Mouse (Mus musculus): ENCODE data around the gene Fam83b. TPM values are rescaled to one million over a fixed set of nuclear protein-coding genes. Genes with fewer than 3 reads are reported as not detected.
A peak's percentile ranks its signal among the peaks of the same experiment; 100 is the strongest.

The Fam83b gene
- total RNA-seq (2021) = under 1 TPM; 0.21 to 0.31 TPM
- long read RNA-seq = 0 reads

DNA sequence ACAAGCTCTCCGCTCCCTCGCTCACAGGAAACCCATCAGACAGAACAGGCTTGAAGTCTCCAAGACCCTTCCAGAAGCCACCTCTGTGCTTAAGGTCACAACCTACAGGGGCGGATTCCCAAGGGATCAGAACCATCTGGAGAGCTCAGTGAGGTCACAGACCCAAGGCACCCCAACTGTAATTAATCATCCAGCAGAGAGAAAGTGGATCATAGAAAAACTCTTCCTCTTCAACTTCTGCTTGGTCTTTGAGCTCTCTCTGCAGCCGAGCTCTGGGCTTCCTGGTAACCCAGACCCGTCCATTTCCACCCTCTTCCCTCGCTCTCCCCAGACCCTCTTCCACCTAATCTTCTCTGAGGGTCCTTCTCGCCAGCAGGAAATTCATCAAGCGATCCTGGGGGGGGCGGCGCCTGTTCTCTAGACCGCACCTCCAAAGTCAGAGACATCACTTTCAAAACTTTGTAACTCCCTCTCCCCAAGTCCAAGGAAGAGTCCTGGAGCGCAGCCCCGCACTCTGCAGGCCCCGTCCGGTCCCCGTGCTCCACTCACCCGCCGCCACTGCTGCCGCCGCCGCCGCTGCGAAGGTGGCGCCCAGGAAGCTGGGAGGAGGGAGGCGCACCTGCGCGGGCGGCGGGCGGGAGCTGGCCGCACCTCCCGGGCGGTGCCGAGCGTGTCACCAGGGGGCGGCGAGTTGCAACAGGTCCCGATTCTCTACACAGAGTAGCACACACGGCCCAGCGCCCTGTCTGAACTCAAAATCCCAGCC lies at the start of gene Fam83b:
TSS of gene Fam83b (minus strand) at position 602 of the 766 bp plus-strand sequence.
- DNase-seq (ENCODE audit: low spot score in 2 of 2) = peak in 1 of 2 experiments; percentile 12

DNA sequence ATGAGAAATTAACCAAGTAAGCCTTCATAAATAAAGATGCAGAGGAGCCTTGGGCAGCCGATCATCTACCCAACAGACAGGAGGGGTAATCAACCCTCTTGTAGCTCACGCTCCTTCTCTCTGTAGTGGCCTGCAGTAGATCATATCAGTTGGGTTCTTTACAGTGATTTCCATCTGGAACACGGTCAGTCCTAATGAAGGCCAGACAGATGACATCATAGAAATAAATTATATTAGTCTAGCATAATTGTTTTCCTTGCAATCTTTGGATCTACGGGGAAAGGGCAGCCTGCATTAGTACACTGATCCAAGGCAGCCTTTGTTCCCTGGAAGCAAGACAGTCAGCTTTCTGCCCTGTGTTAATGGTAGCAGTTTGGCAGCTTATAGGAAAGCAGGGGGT lies 47.2 kb upstream of the Fam83b start:
- DNase-seq (ENCODE audit: low spot score in 2 of 2) = no peak

DNA sequence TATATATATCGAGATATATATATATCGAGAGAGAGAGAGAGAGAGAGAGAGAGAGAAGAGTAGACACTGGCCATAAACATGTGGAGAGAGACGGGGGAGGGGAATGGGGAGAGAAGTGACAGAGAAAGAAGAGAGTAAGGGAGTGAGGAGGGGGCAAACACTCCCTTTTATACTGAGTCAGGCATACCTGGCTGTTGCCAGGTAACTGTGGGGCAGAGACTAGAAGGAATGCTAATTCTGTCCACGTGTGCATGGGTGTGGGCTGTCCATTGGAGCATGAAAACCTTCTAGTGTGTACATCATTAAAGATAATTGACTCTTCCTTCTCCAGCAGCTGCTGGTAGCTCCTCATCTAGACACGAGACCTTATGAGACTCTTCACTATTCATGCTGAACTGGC lies 36.8 kb upstream of the Fam83b start:
- no peak for DNase-seq (ENCODE audit: low spot score in 2 of 2)

DNA sequence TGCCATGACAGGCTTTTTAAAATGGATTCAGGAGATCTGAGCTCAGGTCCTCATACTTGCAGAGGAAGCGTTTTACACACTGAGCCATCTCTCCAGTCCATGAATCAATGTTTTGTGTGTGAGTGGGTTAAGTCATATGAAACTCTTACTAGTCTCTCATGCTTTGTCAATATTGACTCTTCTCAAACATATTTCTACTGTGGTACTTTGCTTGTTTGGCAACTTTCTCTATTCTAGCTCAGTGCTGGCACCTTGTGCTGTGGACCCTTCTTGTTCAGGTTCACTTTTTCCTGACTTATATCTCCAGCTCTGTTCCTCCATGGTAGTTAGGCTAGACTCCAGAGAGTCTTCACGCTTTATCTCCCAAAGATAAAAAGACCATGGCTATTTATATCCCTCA lies 36.0 kb upstream of the Fam83b start:
- no peak for DNase-seq (ENCODE audit: low spot score in 2 of 2)

DNA sequence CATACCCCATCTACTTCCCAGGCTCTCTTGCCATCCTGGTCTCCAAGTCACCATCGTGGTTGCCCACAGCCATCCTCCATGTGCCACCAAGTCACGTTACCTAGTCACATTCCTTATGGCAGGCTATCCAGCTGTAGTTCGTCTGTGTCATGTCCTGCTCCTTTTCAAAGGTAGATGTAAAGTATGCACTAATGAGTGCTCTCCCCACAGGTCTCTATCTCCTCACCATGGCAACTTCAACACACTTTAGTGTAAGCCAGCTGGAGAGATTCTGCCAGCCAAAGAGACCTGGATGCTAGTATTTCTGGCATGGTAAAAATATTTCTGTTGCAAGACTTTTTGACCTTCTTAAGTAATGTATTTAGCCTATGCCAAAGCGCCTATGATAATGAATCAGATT lies 30.5 kb upstream of the Fam83b start:
- no peak for DNase-seq (ENCODE audit: low spot score in 2 of 2)

DNA sequence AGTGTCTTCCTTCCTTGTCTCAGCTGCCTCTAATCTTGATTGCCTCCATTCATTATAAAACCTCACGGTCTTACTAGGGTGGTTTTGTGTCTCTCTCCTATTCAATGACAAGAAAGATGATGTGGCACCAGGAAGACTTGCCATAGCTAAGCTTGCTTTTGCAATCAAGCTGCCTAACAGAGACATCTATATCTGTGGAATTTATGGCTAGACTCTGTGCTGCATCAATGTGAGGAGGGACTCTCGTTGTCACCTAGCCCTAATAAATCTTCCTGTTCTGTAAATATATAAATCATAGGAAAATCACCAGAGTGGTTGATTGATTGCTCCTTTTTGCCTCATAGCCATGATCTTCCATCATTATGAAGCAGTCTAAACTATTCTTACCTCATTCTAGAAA lies 26.9 kb upstream of the Fam83b start:
- DNase-seq (ENCODE audit: low spot score in 2 of 2) = no peak

DNA sequence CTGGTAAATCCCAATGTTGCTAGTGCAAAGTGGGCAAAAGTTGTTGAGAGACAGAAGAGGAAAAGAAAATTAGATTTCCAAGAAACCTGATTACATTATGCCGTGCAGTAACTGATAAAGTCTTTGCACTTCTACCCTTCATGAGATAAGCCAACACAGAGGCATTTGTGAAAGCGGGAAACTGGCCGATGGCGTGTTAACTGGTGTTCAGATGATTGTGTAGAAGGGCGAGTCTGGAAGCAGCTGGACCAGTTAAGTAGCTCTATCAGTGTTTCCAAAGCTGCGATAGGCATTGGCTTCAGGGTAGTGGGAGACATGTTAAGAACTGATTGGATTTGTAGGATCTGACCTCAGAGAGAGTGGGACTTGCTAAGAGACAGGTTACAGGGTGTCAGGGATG lies 17.0 kb upstream of the Fam83b start:
- DNase-seq (ENCODE audit: low spot score in 2 of 2) = no peak

DNA sequence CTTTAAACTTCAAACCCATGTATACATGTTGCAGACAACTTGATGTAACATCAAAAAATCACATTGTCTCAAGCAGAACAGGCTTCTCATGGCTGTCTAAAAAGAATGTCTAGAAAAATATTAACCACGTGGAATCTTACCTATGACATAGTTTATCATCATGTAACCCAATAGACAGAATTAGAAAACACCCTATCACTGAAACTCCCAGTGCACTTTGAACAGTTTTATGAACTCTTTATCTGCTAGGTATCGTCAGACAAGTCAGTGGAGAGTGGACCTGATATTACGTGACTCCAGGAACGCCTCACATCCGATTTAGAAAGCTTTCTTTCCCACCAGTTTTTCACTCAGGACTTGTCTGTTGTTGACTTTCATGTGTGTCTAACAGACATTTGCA lies 15.1 kb upstream of the Fam83b start:
- no peak for DNase-seq (ENCODE audit: low spot score in 2 of 2)

DNA sequence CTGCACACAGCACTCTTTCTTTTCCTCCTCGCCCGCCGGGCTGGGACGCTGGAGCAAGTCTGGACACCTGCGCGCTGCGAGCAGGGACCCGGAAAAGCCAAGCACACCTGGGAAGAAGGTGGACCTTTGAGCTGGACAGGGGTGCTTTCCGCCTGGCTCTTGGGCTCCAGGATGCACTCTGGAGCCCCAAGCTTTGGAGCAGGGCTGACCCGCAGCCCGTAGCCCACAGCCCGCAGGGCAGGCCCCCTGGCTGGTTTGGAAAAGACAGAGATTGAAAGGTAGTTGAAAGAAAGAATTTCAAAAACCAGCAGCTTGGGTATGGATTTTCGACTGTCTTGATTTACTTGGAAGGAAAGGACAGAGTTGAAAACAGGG lies 352 bp upstream of the Fam83b start:
- DNase-seq (ENCODE audit: low spot score in 2 of 2) = no peak

DNA sequence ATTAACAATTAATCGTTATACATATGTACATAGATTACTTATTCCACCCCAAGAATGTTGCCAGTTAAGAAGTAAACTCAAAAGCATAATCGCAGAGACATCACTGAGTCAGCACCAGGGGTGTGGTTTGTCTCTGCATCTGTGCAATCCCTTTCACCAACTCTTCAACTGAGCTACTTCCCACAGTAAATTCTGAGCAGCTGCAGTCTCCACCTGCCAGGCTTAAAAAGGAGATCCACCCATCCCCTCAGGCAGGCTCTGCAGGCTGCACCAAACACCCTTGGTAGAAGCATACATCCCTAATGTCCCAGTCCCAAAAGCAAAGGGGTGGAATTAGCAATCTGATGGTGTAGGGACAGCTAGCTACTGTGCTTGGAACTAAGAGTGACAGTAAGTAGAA lies 1.3 kb downstream of the Fam83b start:
- no peak for DNase-seq (ENCODE audit: low spot score in 2 of 2)

DNA sequence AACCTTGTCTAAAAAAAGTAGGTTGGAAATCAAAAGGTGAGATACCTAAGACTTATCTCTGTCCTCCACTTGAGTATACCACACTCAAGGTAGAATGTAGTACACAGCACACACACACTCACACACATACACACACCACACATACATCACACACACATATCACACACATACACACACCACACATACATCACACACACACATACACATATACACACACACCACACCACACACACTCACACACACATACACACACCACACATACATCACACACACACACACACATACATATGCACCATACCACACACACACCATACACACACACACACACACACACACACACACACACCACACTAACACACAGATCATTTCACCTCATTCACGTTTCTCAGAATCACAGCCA lies 2.8 kb downstream of the Fam83b start:
- no peak for DNase-seq (ENCODE audit: low spot score in 2 of 2)

DNA sequence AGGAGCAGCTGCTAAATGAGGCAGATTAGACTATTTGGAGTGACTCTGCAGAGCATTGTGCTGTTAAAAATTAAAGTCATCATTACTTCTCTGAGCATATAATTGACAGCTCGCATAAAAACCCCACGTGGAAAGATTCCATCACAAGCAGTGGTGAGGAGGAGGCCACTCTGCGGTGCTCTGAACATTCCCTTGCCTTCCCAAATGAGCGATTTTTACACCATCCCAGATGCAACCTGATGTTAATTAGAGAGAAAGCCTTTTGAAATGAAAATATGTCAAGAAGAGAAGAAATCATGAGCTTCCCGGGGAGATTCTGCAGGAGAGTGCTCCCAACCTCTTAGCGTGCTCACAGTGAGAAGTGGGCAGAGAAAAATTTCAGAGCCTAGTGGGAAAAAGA lies 4.1 kb downstream of the Fam83b start:
- peak in 1 of 2 experiments; percentile 13 for DNase-seq (ENCODE audit: low spot score in 2 of 2)

DNA sequence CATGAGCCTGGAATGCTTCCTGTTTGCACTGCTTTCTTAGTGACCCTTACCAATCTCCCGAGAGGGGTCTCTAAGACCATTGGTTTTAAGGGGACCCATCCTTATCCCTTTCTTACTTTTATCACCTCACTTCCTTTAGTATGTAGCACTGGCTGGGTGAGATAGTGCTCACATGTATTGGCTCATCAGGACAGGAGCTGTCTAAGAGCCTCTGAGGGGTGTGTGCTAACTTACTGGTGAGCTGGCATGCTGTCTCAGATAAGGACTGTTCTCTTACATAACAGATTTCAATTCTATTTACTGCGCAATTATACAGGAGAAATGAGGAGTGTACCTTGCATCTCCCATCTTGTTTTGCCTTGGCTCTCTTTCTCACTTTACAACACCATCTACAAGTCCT lies 7.7 kb downstream of the Fam83b start:
- no peak for DNase-seq (ENCODE audit: low spot score in 2 of 2)

DNA sequence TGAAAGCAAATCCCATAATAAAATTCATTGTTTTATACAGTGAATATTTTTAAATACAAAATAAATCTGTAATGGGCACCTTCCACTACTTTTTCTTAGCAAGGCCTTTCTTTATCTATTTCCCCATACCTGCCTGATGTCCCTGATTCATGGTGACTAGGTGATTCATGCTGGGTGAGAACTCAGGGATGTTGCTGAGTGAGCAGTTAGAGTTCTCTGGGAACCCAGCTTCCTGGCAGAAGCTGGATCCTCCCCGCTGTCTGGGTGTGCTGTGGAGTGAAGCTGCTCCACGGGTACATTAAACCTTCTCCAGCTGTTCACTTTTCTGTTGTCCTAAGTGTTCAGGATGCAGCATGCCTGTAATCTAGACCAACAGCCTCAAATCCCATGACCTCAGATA lies 13.2 kb downstream of the Fam83b start:
- no peak for DNase-seq (ENCODE audit: low spot score in 2 of 2)

DNA sequence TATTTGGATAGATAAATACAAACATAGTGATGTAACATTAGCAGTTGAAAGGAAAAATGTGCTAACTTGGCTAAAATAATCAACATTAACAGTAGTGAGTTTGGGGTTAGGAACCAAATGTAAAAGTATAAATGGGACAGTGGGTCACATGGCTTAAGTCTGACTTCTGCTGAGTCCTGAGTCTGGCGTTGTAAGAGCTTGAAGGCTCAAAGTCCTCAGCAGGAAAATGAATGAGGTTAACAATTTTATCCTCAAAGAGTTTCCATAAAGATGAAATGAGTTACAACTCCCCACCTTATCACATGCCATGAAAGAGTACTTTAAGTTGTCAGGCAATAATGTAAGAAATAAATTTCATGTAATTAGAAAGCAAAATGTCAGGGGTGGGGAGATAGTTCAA lies 13.8 kb downstream of the Fam83b start:
- no peak for DNase-seq (ENCODE audit: low spot score in 2 of 2)

DNA sequence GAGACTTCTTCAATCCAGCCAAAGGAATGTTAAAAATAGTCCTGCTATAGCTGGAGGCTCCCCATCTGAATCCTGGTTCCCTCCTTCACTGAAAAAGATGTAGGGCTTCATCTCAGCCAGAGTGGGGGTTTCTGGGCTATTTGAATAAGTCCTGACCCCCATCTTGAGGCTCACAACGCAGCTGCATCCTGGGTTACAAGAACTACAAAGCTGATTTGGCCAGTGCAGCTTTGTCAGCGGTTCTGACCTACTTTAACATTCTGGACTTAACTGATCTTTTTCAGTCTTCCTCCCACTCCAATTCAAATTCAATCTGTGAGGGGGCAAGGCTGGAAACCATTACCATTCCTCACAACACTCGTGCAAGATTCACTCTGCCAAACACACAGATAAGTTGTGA lies 20.2 kb downstream of the Fam83b start:
- no peak for DNase-seq (ENCODE audit: low spot score in 2 of 2)

DNA sequence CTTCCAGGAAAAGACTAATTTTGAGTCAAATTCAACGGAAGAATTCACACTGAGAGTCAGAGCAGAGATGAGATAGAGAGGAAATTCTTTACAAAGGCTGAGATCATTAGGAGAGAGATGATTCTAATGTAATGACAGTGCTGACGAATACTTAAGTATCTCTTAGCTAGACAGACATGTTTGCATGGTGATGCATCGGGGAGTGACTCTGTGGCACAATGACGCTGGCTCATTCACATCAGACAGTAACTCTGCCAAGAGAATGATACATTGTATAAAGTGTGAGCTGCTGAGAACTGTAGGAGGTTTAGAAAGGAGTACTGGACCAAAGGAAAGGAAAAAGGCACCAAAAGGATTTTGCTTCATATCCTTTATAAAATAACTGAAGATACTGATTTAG lies 26.2 kb downstream of the Fam83b start:
- no peak for DNase-seq (ENCODE audit: low spot score in 2 of 2)

DNA sequence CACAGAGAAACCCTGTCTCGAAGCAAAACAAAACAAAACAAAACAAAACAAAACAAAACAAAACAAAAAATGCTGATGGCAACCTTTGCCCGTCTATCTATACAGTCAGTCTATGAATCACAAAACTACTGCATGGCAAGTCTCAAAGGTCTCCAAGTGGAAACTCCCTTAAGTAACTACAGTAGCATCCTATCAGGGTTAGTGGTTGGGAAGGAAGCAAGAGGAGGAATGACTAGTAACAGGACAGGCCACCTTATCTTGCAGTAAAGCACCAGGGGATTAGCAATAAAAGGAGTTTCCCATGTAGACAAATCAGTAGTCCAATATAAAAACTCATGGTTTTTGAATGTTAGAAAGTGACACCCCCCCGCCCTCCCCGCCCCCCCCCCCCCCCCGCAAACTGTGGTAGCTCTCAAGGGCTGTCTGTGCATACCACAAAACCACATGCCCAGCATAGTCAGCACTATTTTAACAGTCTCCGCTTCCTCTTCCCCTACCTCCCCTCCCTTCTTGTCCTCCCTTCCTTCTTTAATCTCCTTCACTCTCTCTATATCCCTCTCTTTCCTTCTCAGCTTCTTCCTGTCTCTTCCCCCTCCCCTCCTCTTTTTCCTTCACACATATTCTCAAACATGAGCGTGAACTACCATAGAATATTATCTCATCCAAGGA lies 26.8 kb downstream of the Fam83b start:
- DNase-seq (ENCODE audit: low spot score in 2 of 2) = no peak

DNA sequence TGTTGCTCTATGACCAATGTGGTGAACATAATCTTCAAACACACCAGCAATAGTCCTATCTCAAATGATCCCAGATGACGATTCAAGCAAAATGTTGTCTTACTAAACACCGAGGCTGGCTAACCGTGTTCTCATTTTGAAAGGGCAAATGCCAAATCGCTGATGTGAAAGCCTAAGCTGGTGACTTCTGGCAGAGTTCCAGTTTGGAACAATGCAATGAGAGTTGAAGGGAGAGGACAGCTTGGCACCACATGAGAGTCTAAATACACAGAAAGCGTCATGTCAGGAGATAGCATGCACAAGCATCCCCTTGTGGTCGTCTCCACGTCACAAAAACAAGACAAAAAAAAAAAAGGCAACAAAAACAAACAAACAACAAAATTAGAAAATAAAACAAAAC lies 27.6 kb downstream of the Fam83b start:
- no peak for DNase-seq (ENCODE audit: low spot score in 2 of 2)

DNA sequence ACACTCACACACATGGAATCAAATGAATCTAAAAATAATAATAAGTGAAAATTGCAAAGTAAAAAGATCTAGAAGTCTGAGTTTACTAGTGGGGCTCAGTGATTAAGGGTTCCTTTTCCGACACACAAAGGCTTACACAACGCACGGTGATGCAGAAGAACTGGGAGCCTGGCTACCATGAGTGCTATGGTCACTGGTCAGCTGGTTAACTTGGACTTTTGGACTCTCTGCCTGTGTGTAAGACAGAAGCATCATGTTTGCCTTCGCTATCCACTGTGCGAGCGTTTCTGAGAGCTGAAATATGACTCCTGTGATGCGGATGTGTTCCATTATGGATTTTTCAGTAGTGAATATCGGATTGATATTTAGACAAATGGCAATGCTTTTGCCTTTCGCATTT lies 30.9 kb downstream of the Fam83b start:
- no peak for DNase-seq (ENCODE audit: low spot score in 2 of 2)

DNA sequence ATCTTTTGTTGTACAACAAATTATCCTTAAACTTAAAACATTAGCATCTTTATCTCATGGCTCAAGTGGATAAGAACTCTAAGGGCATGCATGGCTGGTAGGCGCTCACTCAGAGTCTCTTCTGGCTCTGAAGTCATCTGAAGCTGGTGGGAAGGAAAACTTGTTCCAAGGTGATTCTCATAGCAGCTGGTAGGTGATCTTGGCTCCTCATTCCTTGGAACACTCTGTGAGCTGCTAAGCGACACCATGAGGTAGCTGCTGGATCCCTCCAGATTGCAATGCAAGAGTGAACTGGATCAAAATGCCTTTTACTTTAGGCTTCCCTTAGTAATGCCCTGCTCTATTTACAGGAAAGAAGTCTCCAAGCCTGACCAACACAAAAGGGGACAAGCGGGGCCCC lies 34.5 kb downstream of the Fam83b start:
- no peak for DNase-seq (ENCODE audit: low spot score in 2 of 2)

DNA sequence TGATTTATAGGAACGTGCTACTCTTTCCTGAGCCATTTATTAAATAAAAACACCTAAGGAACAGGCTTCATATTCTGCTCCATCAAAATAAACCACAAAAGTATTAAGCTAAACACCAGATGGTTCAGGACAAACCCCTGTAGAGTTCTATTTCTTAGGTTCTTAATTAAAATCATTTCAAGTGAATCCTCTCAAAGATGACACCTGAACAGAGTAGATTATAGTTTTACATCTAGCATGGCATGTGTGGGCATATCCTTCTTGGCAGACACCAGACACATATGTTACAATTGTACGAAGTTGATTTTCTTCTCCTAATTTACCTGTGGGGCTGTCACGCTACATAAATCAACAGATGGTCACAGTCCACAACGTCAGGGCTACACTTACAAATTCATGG lies 35.5 kb downstream of the Fam83b start:
- no peak for DNase-seq (ENCODE audit: low spot score in 2 of 2)

DNA sequence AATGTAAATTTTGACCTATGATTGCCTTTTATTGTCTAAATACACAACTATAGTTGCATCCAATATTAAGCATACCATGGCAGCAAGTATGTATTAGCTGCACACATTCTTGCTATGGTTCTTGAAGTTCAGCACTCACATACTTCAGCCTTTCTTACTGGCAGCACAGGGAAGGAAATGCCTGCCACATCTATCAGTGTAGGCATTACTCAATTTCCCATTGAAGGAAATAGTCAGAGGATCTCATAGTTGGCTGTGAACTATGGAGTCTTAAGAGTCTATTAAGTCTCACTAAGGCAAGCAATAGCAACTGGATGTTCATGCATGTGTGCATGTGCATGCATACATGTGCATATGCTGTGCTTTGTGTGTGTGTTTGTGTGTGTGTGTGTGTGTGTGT lies 41.3 kb downstream of the Fam83b start:
- DNase-seq (ENCODE audit: low spot score in 2 of 2) = no peak
